Mouse (Mus musculus): ENCODE measurements around the gene Cd79a.

- no peak for TF ChIP-seq FLI1 (IDR thresholded peaks at IDR 0.05; ENCODE audit: low read length)
- TF ChIP-seq GATA1 (IDR thresholded peaks at IDR 0.05; ENCODE audit: borderline replicate concordance, low read length): no peak
These were observed 5.7 kb upstream of the Cd79a start for GRCm38 (mm10) chr7:24891241-24892124.

Measured in megakaryocyte, embryonic 14.5 days (primary cell).